Mouse (Mus musculus) thymus, postnatal 25 days (tissue): Measurements from ENCODE around the gene Klrc3.
"Not testable (repeated sequence)": the region's sequence is repeated elsewhere in the genome, so short reads cannot be mapped to it uniquely, and the experiment has no call there.

Experiments used
- DNase-seq: peaks from one replicate; pipeline ENCODE4 v3.0.0; 2022

The Klrc3 gene

GRCm38 (mm10) chr6:129643237-129643636 lies at the start of gene Klrc3:
Gene Klrc3 (minus strand): TSS chr6:129643337.
- DNase-seq: not testable (repeated sequence)

- not testable (repeated sequence) for DNase-seq
These were observed 48.3 kb upstream of the Klrc3 start for GRCm38 (mm10) chr6:129691436-129691835.

- DNase-seq: peak; percentile 6
These were observed 37.2 kb upstream of the Klrc3 start for GRCm38 (mm10) chr6:129680379-129680778.

- DNase-seq: no peak
These were observed 35.7 kb upstream of the Klrc3 start, which contains the start of gene Klrc1 for GRCm38 (mm10) chr6:129678873-129679272. Gene Klrc1 (minus strand): TSS chr6:129678973.

- DNase-seq: not testable (repeated sequence)
These were observed 18.2 kb upstream of the Klrc3 start for GRCm38 (mm10) chr6:129661301-129661700.

GRCm38 (mm10) chr6:129660589-129660988 lies 17.5 kb upstream of the Klrc3 start, which contains the start of gene Klrc2:
Gene Klrc2 (minus strand): TSS chr6:129660689.
- DNase-seq: not testable (repeated sequence)

GRCm38 (mm10) chr6:129644054-129644453 lies 917 bp upstream of the Klrc3 start:
- DNase-seq: not testable (repeated sequence)

- not testable (repeated sequence) for DNase-seq
These were observed 12.1 kb downstream of the Klrc3 start for GRCm38 (mm10) chr6:129631046-129631445.

- DNase-seq: no peak
These were observed 19.4 kb downstream of the Klrc3 start, which contains the start of gene Klrk1 for GRCm38 (mm10) chr6:129623735-129624134. Gene Klrk1 (minus strand): TSS chr6:129623864.

- DNase-seq: peak; percentile 12
These were observed 34.8 kb downstream of the Klrc3 start for GRCm38 (mm10) chr6:129608372-129608771.

GRCm38 (mm10) chr6:129591508-129591907 lies 51.6 kb downstream of the Klrc3 start, which contains the start of gene Klrd1:
Gene Klrd1 (plus strand): TSS chr6:129591782.
- no peak for DNase-seq
